Mouse (Mus musculus): ENCODE data around the gene Top2a. TPM values are rescaled to one million over a fixed set of nuclear protein-coding genes. Genes with fewer than 3 reads are reported as not detected.

Gene Top2a
- polyA plus RNA-seq, 1 experiment from 2014 or later: 190 TPM

- ATAC-seq (ENCODE audit: low FRiP score, low read depth): no peak
- no peak overlapping the region for H3K4me2 ChIP-seq (replicated peaks)
- H3K4me3 ChIP-seq: no peak overlapping the region
- H3K27me3 ChIP-seq (replicated peaks): 0 out of 2 replicates have a peak, but pooled peaks cover 3% of the 10 kb centered on the region
- H3K9ac ChIP-seq: no peak overlapping the region
- no peak overlapping the region for H3K27ac ChIP-seq
- no peaks in the 10 kb centered on the region for H3K9me3 ChIP-seq
- peaks cover 6% of the 10 kb centered on the region; the same call in 1 of the 2 replicates for H3K4me1 ChIP-seq
- WGBS: 84% methylated on average over 6 of the region's 6 CpGs
- H3K36me3 ChIP-seq: no peaks in the 10 kb centered on the region
Observed at GRCm38 (mm10) chr11:99036254-99036653, 12.3 kb upstream of the Top2a start.

GRCm38 (mm10) chr11:99035350-99035749 lies 11.4 kb upstream of the Top2a start:
- Histone ChIP-seq H3K36me3 (no peaks in the 10 kb centered on the region), H3K27ac (no peak overlapping the region), H3K9ac (no peak overlapping the region), H3K9me3 (no peaks in the 10 kb centered on the region), H3K27me3 (replicated peaks) (0 out of 2 replicates have a peak, but pooled peaks cover 3% of the 10 kb centered on the region), H3K4me1 (peaks cover 1% of the 10 kb centered on the region; the same call in 1 of the 2 replicates), H3K4me2 (replicated peaks) (no peak overlapping the region), H3K4me3 (no peak overlapping the region)
- 80% methylated on average over 4 of the region's 4 CpGs for WGBS
- no peak for ATAC-seq (ENCODE audit: low FRiP score, low read depth)

- H3K4me2 ChIP-seq (replicated peaks): no peak overlapping the region
- H3K9ac ChIP-seq: no peak overlapping the region
- H3K4me3 ChIP-seq: no peak overlapping the region
- 87% methylated on average over 12 of the region's 12 CpGs for WGBS
- H3K27me3 ChIP-seq (replicated peaks): no peaks in the 10 kb centered on the region
- H3K36me3 ChIP-seq: no peaks in the 10 kb centered on the region
- no peak overlapping the region for H3K27ac ChIP-seq
- H3K4me1 ChIP-seq: peaks cover 20% of the 10 kb centered on the region
- H3K9me3 ChIP-seq: no peaks in the 10 kb centered on the region
- ATAC-seq (ENCODE audit: low FRiP score, low read depth): no peak
Observed at GRCm38 (mm10) chr11:99026899-99027440, 3.0 kb upstream of the Top2a start.

GRCm38 (mm10) chr11:99025878-99026277 lies 1.9 kb upstream of the Top2a start:
- Histone ChIP-seq H3K9ac (no peak overlapping the region), H3K27me3 (replicated peaks) (no peaks in the 10 kb centered on the region), H3K4me1 (peaks cover 22% of the 10 kb centered on the region), H3K4me3 (no peak overlapping the region), H3K9me3 (no peaks in the 10 kb centered on the region), H3K36me3 (peaks cover 7% of the 10 kb centered on the region; the same call in 1 of the 2 replicates), H3K27ac (no peak overlapping the region), H3K4me2 (replicated peaks) (no peak overlapping the region)
- ATAC-seq (ENCODE audit: low FRiP score, low read depth): no peak
- 81% methylated on average over 6 of the region's 6 CpGs for WGBS

- peak; percentile 39 for ATAC-seq (ENCODE audit: low FRiP score, low read depth)
- Histone ChIP-seq H3K4me2 (replicated peaks) (peak overlapping the region; percentile 52), H3K4me1 (peaks cover 22% of the 10 kb centered on the region), H3K27ac (no peak overlapping the region), H3K27me3 (replicated peaks) (no peaks in the 10 kb centered on the region), H3K9ac (no peak overlapping the region), H3K9me3 (no peaks in the 10 kb centered on the region), H3K36me3 (peaks cover 16% of the 10 kb centered on the region; the same call in 1 of the 2 replicates), H3K4me3 (peak overlapping the region; percentile 25)
- 50% methylated on average over 18 of the region's 18 CpGs for WGBS
Observed at GRCm38 (mm10) chr11:99024468-99025134, 612 bp upstream of the Top2a start.

- ATAC-seq (ENCODE audit: low FRiP score, low read depth): no peak
- Histone ChIP-seq H3K9ac (peak overlapping the region; percentile 64), H3K36me3 (peaks cover 18% of the 10 kb centered on the region; the same call in 1 of the 2 replicates), H3K4me3 (peak overlapping the region; percentile 68), H3K9me3 (no peaks in the 10 kb centered on the region), H3K27me3 (replicated peaks) (no peaks in the 10 kb centered on the region), H3K4me1 (peaks cover 22% of the 10 kb centered on the region), H3K4me2 (replicated peaks) (peak overlapping the region; percentile 78), H3K27ac (no peak overlapping the region)
- WGBS: 12% methylated on average over 4 of the region's 4 CpGs
Observed at GRCm38 (mm10) chr11:99023094-99023493, 895 bp downstream of the Top2a start.

- WGBS: 84% methylated on average over 5 of the region's 5 CpGs
- Histone ChIP-seq H3K27ac (no peak overlapping the region), H3K4me2 (replicated peaks) (peak overlapping the region; percentile 78), H3K4me3 (peak overlapping the region; percentile 68), H3K4me1 (peaks cover 22% of the 10 kb centered on the region), H3K36me3 (peaks cover 24% of the 10 kb centered on the region), H3K9ac (peak overlapping the region; percentile 64; the same call in 1 of the 2 replicates), H3K27me3 (replicated peaks) (no peaks in the 10 kb centered on the region), H3K9me3 (no peaks in the 10 kb centered on the region)
- no peak for ATAC-seq (ENCODE audit: low FRiP score, low read depth)
Observed at GRCm38 (mm10) chr11:99022384-99022933, 1.5 kb downstream of the Top2a start.

- no peak overlapping the region for H3K9ac ChIP-seq
- no peak overlapping the region for H3K27ac ChIP-seq
- no peak overlapping the region for H3K4me2 ChIP-seq (replicated peaks)
- no peaks in the 10 kb centered on the region for H3K27me3 ChIP-seq (replicated peaks)
- peaks cover 20% of the 10 kb centered on the region for H3K4me1 ChIP-seq
- H3K36me3 ChIP-seq: peaks cover 42% of the 10 kb centered on the region
- no peak for ATAC-seq (ENCODE audit: low FRiP score, low read depth)
- no peak overlapping the region for H3K4me3 ChIP-seq
- WGBS: 94% methylated on average over 6 of the region's 6 CpGs
- H3K9me3 ChIP-seq: no peaks in the 10 kb centered on the region
Observed at GRCm38 (mm10) chr11:99019844-99020243, 4.1 kb downstream of the Top2a start.

GRCm38 (mm10) chr11:99013856-99014255 lies 10.1 kb downstream of the Top2a start:
- 94% methylated on average over 1 of the region's 1 CpGs for WGBS
- no peak overlapping the region for H3K9ac ChIP-seq
- no peaks in the 10 kb centered on the region for H3K4me1 ChIP-seq
- H3K4me2 ChIP-seq (replicated peaks): no peak overlapping the region
- H3K27ac ChIP-seq: no peak overlapping the region
- H3K36me3 ChIP-seq: peaks cover 62% of the 10 kb centered on the region
- no peak overlapping the region for H3K4me3 ChIP-seq
- no peaks in the 10 kb centered on the region for H3K27me3 ChIP-seq (replicated peaks)
- no peak for ATAC-seq (ENCODE audit: low FRiP score, low read depth)
- no peaks in the 10 kb centered on the region for H3K9me3 ChIP-seq

GRCm38 (mm10) chr11:99010706-99011105 lies 13.3 kb downstream of the Top2a start:
- no peaks in the 10 kb centered on the region for H3K27me3 ChIP-seq (replicated peaks)
- no peaks in the 10 kb centered on the region for H3K4me1 ChIP-seq
- no peak overlapping the region for H3K4me2 ChIP-seq (replicated peaks)
- peaks cover 59% of the 10 kb centered on the region for H3K36me3 ChIP-seq
- no peak overlapping the region for H3K9ac ChIP-seq
- H3K4me3 ChIP-seq: no peak overlapping the region
- ATAC-seq (ENCODE audit: low FRiP score, low read depth): no peak
- no peaks in the 10 kb centered on the region for H3K9me3 ChIP-seq
- 95% methylated on average over 5 of the region's 5 CpGs for WGBS
- H3K27ac ChIP-seq: no peak overlapping the region

- Histone ChIP-seq H3K9me3 (no peaks in the 10 kb centered on the region), H3K9ac (no peak overlapping the region), H3K4me2 (replicated peaks) (no peak overlapping the region), H3K27ac (no peak overlapping the region), H3K27me3 (replicated peaks) (no peaks in the 10 kb centered on the region), H3K36me3 (peaks cover 58% of the 10 kb centered on the region), H3K4me3 (no peak overlapping the region), H3K4me1 (no peaks in the 10 kb centered on the region)
- WGBS: 94% methylated on average over 4 of the region's 4 CpGs
- no peak for ATAC-seq (ENCODE audit: low FRiP score, low read depth)
Observed at GRCm38 (mm10) chr11:99010124-99010523, 13.9 kb downstream of the Top2a start.

- no peaks in the 10 kb centered on the region for H3K27me3 ChIP-seq (replicated peaks)
Observed at GRCm38 (mm10) chr11:99006788-99007187, 17.2 kb downstream of the Top2a start.

More at GRCm38 (mm10) chr11:99006788-99007187, 17.2 kb downstream of the Top2a start:
- no peak overlapping the region for H3K27ac ChIP-seq
- WGBS: 94% methylated on average over 9 of the region's 9 CpGs
- ATAC-seq (ENCODE audit: low FRiP score, low read depth): no peak
- peaks cover 66% of the 10 kb centered on the region for H3K36me3 ChIP-seq
- no peak overlapping the region for H3K9ac ChIP-seq
- no peaks in the 10 kb centered on the region for H3K4me1 ChIP-seq
- no peak overlapping the region for H3K4me3 ChIP-seq
- no peaks in the 10 kb centered on the region for H3K9me3 ChIP-seq
- no peak overlapping the region for H3K4me2 ChIP-seq (replicated peaks)
